Mouse (Mus musculus): ENCODE measurements around the gene Bloc1s5.

DNA sequence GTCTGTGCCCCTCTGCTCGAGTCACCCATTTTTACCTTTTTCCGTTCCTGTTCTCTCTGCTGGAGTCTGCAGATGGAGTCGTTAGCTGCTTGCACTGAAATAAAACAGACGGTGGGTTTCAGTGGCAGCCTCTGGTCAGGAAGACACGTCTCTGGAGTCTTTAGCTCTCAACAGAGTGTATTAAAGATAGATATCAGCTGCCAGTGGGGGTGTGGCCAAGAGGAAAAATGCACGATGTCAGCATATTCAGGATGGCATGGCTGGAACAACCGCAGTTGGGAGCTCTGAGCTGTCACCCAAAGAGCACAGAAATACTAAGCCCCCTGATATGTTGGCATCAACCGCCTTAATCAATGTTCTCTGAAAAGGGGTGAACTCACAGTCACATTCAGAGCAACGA lies 22.3 kb downstream of the Bloc1s5 start:
- TF ChIP-seq ZNF384 (IDR thresholded peaks at IDR 0.05; ENCODE audit: low read depth, low read length) (no peak), CHD2 (IDR thresholded peaks at IDR 0.05; ENCODE audit: low read depth, low read length) (no peak)

Data from ES-E14 (cell line).